Mouse (Mus musculus) ES-E14 (cell line): ENCODE measurements around the gene Tecr.

Experiments
- CHD2 ChIP-seq: IDR thresholded peaks from 2 replicates; pipeline ENCODE4 v1.6.1; 2014; ENCODE audit warnings: mild to moderate bottlenecking, low read depth, low read length, inconsistent platforms
- HCFC1 ChIP-seq: IDR thresholded peaks from 2 replicates; pipeline ENCODE4 v1.6.1; 2012; ENCODE audit warnings: low read length, inconsistent platforms, borderline replicate concordance; ENCODE audit not compliant: insufficient read depth
- MAFK ChIP-seq: IDR thresholded peaks from 2 replicates; pipeline ENCODE4 v1.6.1; 2014; ENCODE audit warnings: mild to moderate bottlenecking, low read depth, low read length, inconsistent platforms; ENCODE audit not compliant: insufficient read depth
- ZC3H11A ChIP-seq: IDR thresholded peaks from 2 replicates; pipeline ENCODE4 v1.6.1; 2012; ENCODE audit warnings: low read depth, mild to moderate bottlenecking, inconsistent platforms, low read length, borderline replicate concordance
- ZNF384 ChIP-seq: IDR thresholded peaks from 2 replicates; pipeline ENCODE4 v1.6.1; 2012; ENCODE audit warnings: low read depth, low read length, inconsistent platforms

GRCm38 (mm10) chr8:83568128-83568527 is 39.6 kb downstream of the Tecr start:
- TF ChIP-seq ZNF384 (no peak), ZC3H11A (no peak), CHD2 (no peak), MAFK (no peak), HCFC1 (no peak)
